Comparison of ENCODE assay signal across 8 mouse cellular contexts in genomic region chr13:89738776-89739695, GRCm38 (mm10). TPM values are rescaled to one million over a fixed set of nuclear protein-coding genes. Genes with fewer than 3 reads are reported as not detected.
DNase-seq lines count a peak whose midpoint lies in the region; ATAC-seq and TF ChIP-seq lines count a peak whose summit lies in the region.

No protein-coding gene starts in this region.

- no peaks in the 10 kb centered on the region for H3K9me3 ChIP-seq in E14TG2a.4 (ENCODE audit: low read length)
- no peaks in the 10 kb centered on the region for H3K9me3 ChIP-seq in forebrain, embryonic 11.5 days (ENCODE audit: control insufficient read depth, low read length)
- H3K9me3 ChIP-seq in heart, embryonic 15.5 days (replicated peaks) = no peaks in the 10 kb centered on the region
- H3K9me3 ChIP-seq in liver, postnatal 0 days (ENCODE audit: low read length) = no peaks in the 10 kb centered on the region
- H3K9me3 ChIP-seq in neural tube, embryonic 12.5 days = no peaks in the 10 kb centered on the region

- H3K36me3 ChIP-seq in E14TG2a.4 (ENCODE audit: insufficient read depth, low read length) = no peaks in the 10 kb centered on the region
- no peaks in the 10 kb centered on the region for H3K36me3 ChIP-seq in forebrain, embryonic 11.5 days (ENCODE audit: control insufficient read depth, insufficient read depth, low read length)
- H3K36me3 ChIP-seq in heart, embryonic 15.5 days = no peaks in the 10 kb centered on the region
- H3K36me3 ChIP-seq in liver, postnatal 0 days (replicated peaks; ENCODE audit: insufficient read depth, low read length) = no peaks in the 10 kb centered on the region
- no peaks in the 10 kb centered on the region for H3K36me3 ChIP-seq in neural tube, embryonic 12.5 days
- no peaks in the 10 kb centered on the region for H3K36me3 ChIP-seq in testis, adult 2 months (ENCODE audit: control insufficient read depth, insufficient read depth, low read length)

- TF ChIP-seq EP300 in liver, postnatal 0 days (IDR thresholded peaks at IDR 0.05; ENCODE audit: low read depth) = no peak

- TF ChIP-seq POLR2A in brain, embryonic 14.5 days (IDR thresholded peaks at IDR 0.05; ENCODE audit: borderline replicate concordance, extremely low read depth, insufficient read depth, insufficient read length, poor library complexity, severe bottlenecking) = no peak
- TF ChIP-seq POLR2A in testis, adult 2 months (IDR thresholded peaks at IDR 0.05; ENCODE audit: control insufficient read depth, low read depth, low read length) = no peak

- DNase-seq in brain, embryonic 14.5 days (ENCODE audit: low read depth) = peak; percentile 82
- DNase-seq in forebrain, embryonic 11.5 days (ENCODE audit: low spot score) = peak; percentile 88
- peak; percentile 88 for DNase-seq in kidney, postnatal 14 days
- peak; percentile 79 for DNase-seq in liver, postnatal 0 days

- ATAC-seq in forebrain, embryonic 11.5 days (replicated peaks; ENCODE audit: low FRiP score) = peak; percentile 55
- ATAC-seq in heart, embryonic 15.5 days (replicated peaks; ENCODE audit: insufficient number of reproducible peaks, insufficient read depth, low FRiP score, low read depth) = peak; percentile 75
- ATAC-seq in liver, postnatal 0 days = peak; percentile 79
- peak; percentile 63 for ATAC-seq in neural tube, embryonic 12.5 days (ENCODE audit: low FRiP score, low read depth)

- H3K9ac ChIP-seq in forebrain, embryonic 11.5 days (ENCODE audit: low read length) = peak overlapping the region; percentile 68
- H3K9ac ChIP-seq in heart, embryonic 15.5 days = peak overlapping the region; percentile 74
- peak overlapping the region; percentile 50 for H3K9ac ChIP-seq in liver, postnatal 0 days (replicated peaks)
- peak overlapping the region; percentile 60 for H3K9ac ChIP-seq in neural tube, embryonic 12.5 days

- 2% methylated on average over 31 of the region's 31 CpGs for WGBS in forebrain, embryonic 11.5 days
- WGBS in heart, embryonic 15.5 days = 2% methylated on average over 31 of the region's 31 CpGs
- 2% methylated on average over 31 of the region's 31 CpGs for WGBS in liver, postnatal 0 days (ENCODE audit: insufficient replicate concordance)
- WGBS in neural tube, embryonic 12.5 days = 2% methylated on average over 31 of the region's 31 CpGs

- H3K27ac ChIP-seq in forebrain, embryonic 11.5 days (ENCODE audit: low read depth, low read length) = peak overlapping the region; percentile 80
- H3K27ac ChIP-seq in heart, embryonic 15.5 days = peak overlapping the region; percentile 96
- H3K27ac ChIP-seq in liver, postnatal 0 days (ENCODE audit: low read depth) = no peak overlapping the region
- no peak overlapping the region for H3K27ac ChIP-seq in neural tube, embryonic 12.5 days
- H3K27ac ChIP-seq in testis, adult 2 months (ENCODE audit: control insufficient read depth, insufficient read depth, low read depth, low read length) = no peak overlapping the region; the same call in 1 of the 2 replicates

- TF ChIP-seq CTCF in E14TG2a.4 (conservative IDR thresholded peaks at IDR 0.05; ENCODE audit: low read length) = no peak
- TF ChIP-seq CTCF in brain, embryonic 14.5 days (IDR thresholded peaks at IDR 0.05; ENCODE audit: borderline replicate concordance, extremely low read depth, insufficient read depth, insufficient read length) = no peak
- no peak for TF ChIP-seq CTCF in liver, postnatal 0 days (IDR thresholded peaks at IDR 0.05; ENCODE audit: low read depth)
- TF ChIP-seq CTCF in testis, adult 2 months (IDR thresholded peaks at IDR 0.05; ENCODE audit: control insufficient read depth, insufficient read depth, insufficient replicate concordance, low read depth, low read length) = no peak

- peaks cover 69% of the 10 kb centered on the region for H3K4me1 ChIP-seq in E14TG2a.4 (replicated peaks; ENCODE audit: low read depth, low read length)
- H3K4me1 ChIP-seq in forebrain, embryonic 11.5 days (replicated peaks; ENCODE audit: control insufficient read depth, insufficient read depth, low read length) = peaks cover 2% of the 10 kb centered on the region; the same call in 1 of the 2 replicates
- H3K4me1 ChIP-seq in heart, embryonic 15.5 days (replicated peaks) = peaks cover 33% of the 10 kb centered on the region
- peaks cover 23% of the 10 kb centered on the region for H3K4me1 ChIP-seq in liver, postnatal 0 days (ENCODE audit: insufficient read depth)
- H3K4me1 ChIP-seq in neural tube, embryonic 12.5 days = peaks cover 16% of the 10 kb centered on the region
- H3K4me1 ChIP-seq in testis, adult 2 months (ENCODE audit: control insufficient read depth, insufficient read depth, low read length) = peaks cover 11% of the 10 kb centered on the region

- peaks cover 16% of the 10 kb centered on the region for H3K27me3 ChIP-seq in E14TG2a.4 (ENCODE audit: insufficient read depth, low read length)
- no peaks in the 10 kb centered on the region for H3K27me3 ChIP-seq in forebrain, embryonic 11.5 days (ENCODE audit: control insufficient read depth, insufficient read depth, low read length)
- no peaks in the 10 kb centered on the region for H3K27me3 ChIP-seq in heart, embryonic 15.5 days
- peaks cover 26% of the 10 kb centered on the region for H3K27me3 ChIP-seq in liver, postnatal 0 days (ENCODE audit: insufficient read depth, low read length)
- no peaks in the 10 kb centered on the region for H3K27me3 ChIP-seq in neural tube, embryonic 12.5 days (replicated peaks)
- H3K27me3 ChIP-seq in testis, adult 2 months (ENCODE audit: control insufficient read depth, insufficient read depth, low read length) = no peaks in the 10 kb centered on the region

- H3K4me2 ChIP-seq in forebrain, embryonic 11.5 days (ENCODE audit: low read depth, low read length, severe bottlenecking) = peak overlapping the region; percentile 68
- peak overlapping the region; percentile 93 for H3K4me2 ChIP-seq in heart, embryonic 15.5 days
- H3K4me2 ChIP-seq in liver, postnatal 0 days (ENCODE audit: low read depth, low read length) = peak overlapping the region; percentile 79
- H3K4me2 ChIP-seq in neural tube, embryonic 12.5 days (replicated peaks) = peak overlapping the region; percentile 93

- peak overlapping the region; percentile 83 for H3K4me3 ChIP-seq in E14TG2a.4 (replicated peaks; ENCODE audit: low read length)
- H3K4me3 ChIP-seq in forebrain, embryonic 11.5 days (ENCODE audit: low read depth, low read length) = peak overlapping the region; percentile 55
- H3K4me3 ChIP-seq in heart, embryonic 15.5 days = peak overlapping the region; percentile 81
- H3K4me3 ChIP-seq in liver, postnatal 0 days (ENCODE audit: low read depth, low read length) = peak overlapping the region; percentile 62
- peak overlapping the region; percentile 60 for H3K4me3 ChIP-seq in neural tube, embryonic 12.5 days
- H3K4me3 ChIP-seq in testis, adult 2 months (ENCODE audit: control insufficient read depth, low read depth, low read length) = peak overlapping the region; percentile 64

RNA-seq across cellular contexts. Expression of gene Vcan, which starts 3.3 kb away (rescaled TPM):
- 35.3 and 58.0 TPM in 2 replicates for polyA plus RNA-seq in brain, embryonic 14.5 days (2012; rRNA removed)
- 59.5 and 61.9 TPM in 2 replicates for polyA plus RNA-seq in forebrain, embryonic 11.5 days (2014; fragmentation: Nextera tagmentation; extraction: Ambion mirVana)
- 49.3 and 49.4 TPM in 2 replicates for polyA plus RNA-seq in heart, embryonic 15.5 days (2015; fragmentation: Nextera tagmentation; extraction: Ambion mirVana)
- 0.89 and 1.2 TPM in 2 replicates for polyA plus RNA-seq in liver, postnatal 0 days (2015; fragmentation: Nextera tagmentation; extraction: Ambion mirVana)
- 36.3 and 47.3 TPM in 2 replicates for polyA plus RNA-seq in neural tube, embryonic 12.5 days (2016; fragmentation: Nextera tagmentation; extraction: Ambion mirVana)
- 0.16 and 0.37 TPM in 2 replicates for polyA plus RNA-seq in testis, adult 2 months (2012; rRNA removed)

Comparison
In these comparisons a context has a peak if more than half of its experiments do, and no peak if none do; other contexts are left out.
1. H3K27ac ChIP-seq: peak in forebrain, embryonic 11.5 days (single experiment) and heart, embryonic 15.5 days (single experiment); none in liver, postnatal 0 days (single experiment), neural tube, embryonic 12.5 days (single experiment) and testis, adult 2 months (single experiment).
2. RNA of gene Vcan, which starts 3.3 kb away (polyA plus RNA-seq): 59.5 to 61.9 TPM in forebrain, embryonic 11.5 days, 35.3 to 58.0 TPM in brain, embryonic 14.5 days, 49.3 to 49.4 TPM in heart, embryonic 15.5 days and 36.3 to 47.3 TPM in neural tube, embryonic 12.5 days; 0.89 to 1.2 TPM in liver, postnatal 0 days and 0.16 to 0.37 TPM in testis, adult 2 months; every median in the first group is over 10 times any median in the second.
3. Peak in every context shown above with its lines, with median percentiles within 50 percentile points of each other: H3K4me3 ChIP-seq, DNase-seq, ATAC-seq, H3K4me2 ChIP-seq and H3K9ac ChIP-seq.